Mouse (Mus musculus) right cerebral cortex, postnatal 36 days (tissue): ENCODE measurements at regions not wholly inside any gene's neighbourhood (a gene's known extent, or its start where the extent isn't known, plus 50 kb on each side); places are given as distances from the start of the nearest gene placed in this dataset.

Source experiments
- DNase-seq, 2 experiments: peaks; one replicate each; pipeline ENCODE4 v3.0.0; 2022; ENCODE audit warnings: low spot score in 2 of 2, mixed read lengths in 1 of 2

GRCm38 (mm10) chr1:177616335-177617239, 113.0 kb upstream of the 1700016C15Rik start:
- no peak for DNase-seq

GRCm38 (mm10) chr1:177620501-177621099, 109.0 kb upstream of the 1700016C15Rik start:
- DNase-seq, result no peak

GRCm38 (mm10) chr1:177621854-177622590, 107.6 kb upstream of the 1700016C15Rik start:
- no peak for DNase-seq

- no peak for DNase-seq
These were observed 106.3 kb upstream of the 1700016C15Rik start for GRCm38 (mm10) chr1:177623304-177623726.

GRCm38 (mm10) chr1:177623735-177624134, 105.9 kb upstream of the 1700016C15Rik start:
- DNase-seq, result no peak

- DNase-seq, result no peak
These were observed 101.8 kb upstream of the 1700016C15Rik start for GRCm38 (mm10) chr1:177627814-177628213.

GRCm38 (mm10) chr1:177633966-177634602, 95.5 kb upstream of the 1700016C15Rik start:
- no peak for DNase-seq

GRCm38 (mm10) chr1:177637061-177637460, 92.6 kb upstream of the 1700016C15Rik start:
- no peak for DNase-seq

GRCm38 (mm10) chr1:177638381-177638780, 91.2 kb upstream of the 1700016C15Rik start:
- no peak for DNase-seq

GRCm38 (mm10) chr1:177639931-177640846, 89.4 kb upstream of the 1700016C15Rik start:
- DNase-seq, result peak; percentile 21 to 31

- DNase-seq, result no peak
These were observed 86.7 kb upstream of the 1700016C15Rik start for GRCm38 (mm10) chr1:177642712-177643467.

- no peak for DNase-seq
These were observed 86.0 kb upstream of the 1700016C15Rik start for GRCm38 (mm10) chr1:177643662-177644061.

GRCm38 (mm10) chr1:177644214-177644613, 85.4 kb upstream of the 1700016C15Rik start:
- no peak for DNase-seq

- no peak for DNase-seq
These were observed 84.3 kb upstream of the 1700016C15Rik start for GRCm38 (mm10) chr1:177645327-177645726.

GRCm38 (mm10) chr1:177645897-177646535, 83.6 kb upstream of the 1700016C15Rik start:
- DNase-seq, result no peak

- DNase-seq, result no peak
These were observed 81.7 kb upstream of the 1700016C15Rik start for GRCm38 (mm10) chr1:177647876-177648275.

- no peak for DNase-seq
These were observed 80.6 kb upstream of the 1700016C15Rik start for GRCm38 (mm10) chr1:177648974-177649373.

- no peak for DNase-seq
These were observed 78.4 kb upstream of the 1700016C15Rik start for GRCm38 (mm10) chr1:177651219-177651618.

- DNase-seq, result no peak
These were observed 66.5 kb upstream of the 1700016C15Rik start for GRCm38 (mm10) chr1:177663163-177663562.
